Mouse (Mus musculus): ENCODE measurements around the gene Tomm34.
"Not testable (repeated sequence)": the region's sequence is repeated elsewhere in the genome, so short reads cannot be mapped to it uniquely, and the experiment has no call there.

Gene Tomm34

DNA sequence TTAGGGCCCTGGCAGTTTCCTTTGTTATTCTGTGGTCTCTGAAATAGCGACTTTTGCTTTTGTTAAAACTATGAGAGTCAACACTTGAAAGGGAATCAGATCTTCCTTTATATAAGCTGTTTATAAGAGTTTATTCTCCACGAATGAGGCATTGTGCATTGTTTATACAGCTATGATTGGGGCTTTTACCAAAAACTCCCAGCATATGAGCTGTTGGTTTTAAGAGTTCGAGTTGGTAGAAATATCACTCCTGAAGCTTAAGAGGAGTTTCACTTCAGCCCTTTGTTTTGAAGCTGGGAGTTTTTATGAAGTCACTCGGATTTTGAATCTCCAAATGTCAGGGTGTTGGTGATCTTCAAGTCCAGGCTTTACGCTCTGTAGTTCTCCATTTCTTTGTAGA, 6.9 kb upstream of the Tomm34 start:
- DNase-seq (ENCODE audit: low read depth in 1 of 2, low spot score in 2 of 2): no peak

DNA sequence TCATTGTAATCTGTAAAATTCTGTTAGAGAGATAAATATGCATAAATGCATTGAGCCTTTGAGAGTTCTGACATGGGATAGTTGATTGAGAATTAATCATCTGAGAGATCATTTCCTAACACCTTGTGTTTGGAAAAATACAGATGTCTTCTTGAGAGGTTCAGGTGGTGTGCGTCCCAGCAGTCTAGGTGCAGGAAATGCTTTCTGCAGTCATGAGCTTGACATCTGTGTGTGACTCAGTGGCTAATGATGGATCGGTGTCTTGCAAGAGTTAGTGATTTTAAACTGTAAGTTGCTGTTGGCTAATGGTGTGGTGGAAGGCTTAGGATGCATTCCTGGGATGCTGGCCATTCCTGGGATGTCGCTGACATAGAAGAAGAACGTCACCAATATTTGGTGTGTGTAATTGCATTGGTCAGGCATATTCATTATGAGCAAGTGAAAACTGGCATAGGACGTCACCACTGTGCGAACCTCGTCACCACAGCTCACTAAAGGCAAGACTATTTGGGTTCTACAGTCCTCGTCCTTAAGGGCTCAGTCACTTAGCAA, 6.0 kb upstream of the Tomm34 start:
- no peak for DNase-seq (ENCODE audit: low read depth in 1 of 2, low spot score in 2 of 2)

DNA sequence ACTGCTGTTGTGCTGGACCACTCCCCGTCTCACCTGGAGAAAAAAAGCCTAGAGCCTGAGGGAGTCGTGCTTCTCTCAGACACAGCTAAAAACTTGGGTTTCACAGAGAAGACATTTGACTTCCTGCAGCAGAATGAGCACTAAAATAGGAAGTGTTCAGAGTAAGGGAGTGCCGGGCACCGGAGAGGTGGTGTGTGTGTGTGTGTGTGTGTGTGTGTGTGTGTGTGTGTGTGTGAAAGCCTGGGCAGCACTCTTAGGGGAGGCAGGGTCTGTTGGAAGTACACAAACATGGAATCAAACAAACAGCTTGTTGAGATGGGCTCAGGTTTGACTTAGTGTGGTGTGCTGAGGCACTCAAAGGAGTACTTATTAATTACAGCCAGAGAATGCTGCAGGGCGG, 4.1 kb upstream of the Tomm34 start:
- peak; percentile 5 to 25 for DNase-seq (ENCODE audit: low read depth in 1 of 2, low spot score in 2 of 2)

DNA sequence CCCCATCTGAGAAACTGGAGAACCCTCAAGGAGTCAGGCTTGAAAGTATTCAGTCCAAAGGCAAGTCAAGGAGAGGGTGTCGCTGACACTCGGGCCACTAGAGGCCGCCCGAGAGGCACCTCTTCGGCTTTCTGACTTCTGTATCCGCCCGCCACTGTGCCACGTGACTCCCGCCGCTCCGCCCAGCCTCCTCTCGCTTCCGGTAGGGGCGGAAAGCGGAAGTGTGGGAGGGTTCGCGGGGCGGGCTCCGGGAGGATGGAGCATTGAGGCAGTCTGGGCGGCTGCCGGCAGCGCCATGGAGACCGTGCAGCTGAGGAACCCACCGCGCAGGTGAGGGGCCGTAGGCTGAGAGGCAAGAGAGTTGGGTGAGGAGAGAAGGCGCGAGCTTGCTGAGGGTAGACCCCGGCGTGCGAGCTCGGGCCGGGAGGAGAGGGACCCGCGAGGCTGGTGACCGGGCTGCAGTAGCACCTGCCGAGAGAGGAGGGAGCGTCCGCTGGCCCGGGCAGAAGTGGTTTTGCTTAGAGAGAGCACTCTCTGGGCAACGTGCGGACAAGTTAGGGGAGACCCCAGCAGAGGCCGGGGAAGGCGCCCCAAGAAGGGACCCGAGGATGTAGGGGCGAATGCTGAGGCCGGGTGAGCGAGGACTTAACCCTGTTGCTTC, 3.1 kb upstream of the Tomm34 start:
- peak; percentile 96 to 99 for DNase-seq (ENCODE audit: low read depth in 1 of 2, low spot score in 2 of 2)

DNA sequence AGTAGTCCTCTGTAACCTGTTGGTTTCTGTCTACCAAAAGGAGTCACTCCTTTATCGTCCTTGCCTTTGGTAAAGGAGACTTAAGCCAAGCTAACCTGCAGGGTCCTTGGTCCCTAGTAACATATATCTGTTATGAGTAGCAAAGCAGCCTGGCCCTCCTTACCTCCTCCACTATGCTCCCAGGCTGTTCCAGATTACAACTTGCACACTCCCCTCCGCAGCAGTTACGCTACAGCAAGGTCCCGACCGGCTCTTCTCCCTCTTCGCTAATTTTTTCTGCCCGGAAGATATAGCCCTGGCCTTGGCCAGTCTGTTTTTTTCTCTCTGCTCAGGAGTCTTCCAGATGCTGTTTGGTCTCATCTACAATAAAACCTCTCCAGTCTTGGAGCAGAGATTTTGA, 2.2 kb upstream of the Tomm34 start:
- no peak for DNase-seq (ENCODE audit: low read depth in 1 of 2, low spot score in 2 of 2)

DNA sequence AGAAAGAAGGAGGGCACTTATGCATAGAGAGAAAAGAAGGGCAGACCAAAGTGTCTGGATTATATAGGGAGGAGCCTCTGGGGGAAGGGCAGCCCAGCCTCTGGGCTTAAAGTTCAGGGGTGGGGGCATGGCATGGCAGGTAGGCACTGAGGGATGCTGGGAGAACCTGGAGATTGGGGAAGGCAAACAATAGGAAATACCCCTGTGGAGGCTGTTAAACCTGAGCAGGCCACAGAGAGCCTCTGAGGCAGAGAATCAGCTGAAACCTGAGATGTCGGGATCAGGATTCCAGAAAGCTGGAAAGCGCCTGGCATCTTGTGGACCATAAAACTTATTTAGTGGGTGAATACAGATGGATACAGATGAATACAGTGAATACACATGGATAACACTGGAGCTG, 1.1 kb upstream of the Tomm34 start:
- DNase-seq (ENCODE audit: low read depth in 1 of 2, low spot score in 2 of 2): no peak

DNA sequence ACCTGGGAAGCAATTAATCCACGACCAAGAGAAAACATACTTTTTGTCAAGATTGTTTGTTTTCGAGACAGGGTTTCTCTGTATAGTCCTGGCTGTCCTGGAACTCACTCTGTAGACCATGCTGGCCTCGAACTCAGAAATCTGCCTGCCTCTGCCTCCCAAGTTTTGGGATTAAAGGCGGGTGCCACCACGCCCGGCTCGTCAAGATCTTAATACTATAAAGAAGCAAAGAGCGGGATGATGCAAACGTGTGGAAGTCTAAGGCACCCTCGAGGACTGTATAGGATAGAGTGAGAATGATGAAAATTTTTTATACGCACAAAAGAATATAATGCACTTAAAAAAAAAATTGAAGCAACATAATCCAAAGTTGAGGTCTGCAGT, 460 bp upstream of the Tomm34 start:
- DNase-seq (ENCODE audit: low read depth in 1 of 2, low spot score in 2 of 2): not testable (repeated sequence)

DNA sequence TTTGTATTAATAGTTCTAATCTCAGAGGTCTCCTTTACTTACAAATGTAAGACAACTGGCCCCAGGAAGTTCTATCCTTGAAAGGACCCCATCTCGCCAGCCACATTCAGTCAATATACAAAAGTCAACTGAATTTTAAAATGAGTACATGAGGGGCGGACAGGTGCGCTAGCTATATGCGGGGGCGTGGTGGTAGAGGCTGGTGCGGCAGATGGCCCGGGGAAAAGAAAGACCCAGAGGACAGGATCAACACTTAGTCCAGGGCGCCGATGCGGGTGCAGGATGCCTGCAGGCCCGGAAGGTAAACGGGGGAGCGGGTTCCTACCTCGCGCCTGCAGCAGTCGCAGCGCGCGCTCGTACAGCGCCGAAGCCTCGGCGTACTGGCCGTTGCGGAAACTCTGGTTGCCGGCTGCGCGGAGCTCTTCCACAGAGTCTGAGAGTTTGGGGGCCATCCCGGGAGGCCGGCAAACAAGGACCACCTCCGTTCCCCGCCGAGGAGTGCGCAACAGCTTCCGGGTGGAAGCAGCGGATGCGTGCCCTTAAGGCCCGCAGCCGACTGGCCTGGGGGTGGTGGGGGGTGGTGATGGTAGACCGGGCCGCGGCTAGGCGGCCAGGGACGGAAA, 716 bp downstream of the Tomm34 start, which contains the start of gene Stk4:
Gene Stk4 (plus strand): TSS at position 181 of the 623 bp plus-strand sequence.
- DNase-seq (ENCODE audit: low read depth in 1 of 2, low spot score in 2 of 2): no peak

DNA sequence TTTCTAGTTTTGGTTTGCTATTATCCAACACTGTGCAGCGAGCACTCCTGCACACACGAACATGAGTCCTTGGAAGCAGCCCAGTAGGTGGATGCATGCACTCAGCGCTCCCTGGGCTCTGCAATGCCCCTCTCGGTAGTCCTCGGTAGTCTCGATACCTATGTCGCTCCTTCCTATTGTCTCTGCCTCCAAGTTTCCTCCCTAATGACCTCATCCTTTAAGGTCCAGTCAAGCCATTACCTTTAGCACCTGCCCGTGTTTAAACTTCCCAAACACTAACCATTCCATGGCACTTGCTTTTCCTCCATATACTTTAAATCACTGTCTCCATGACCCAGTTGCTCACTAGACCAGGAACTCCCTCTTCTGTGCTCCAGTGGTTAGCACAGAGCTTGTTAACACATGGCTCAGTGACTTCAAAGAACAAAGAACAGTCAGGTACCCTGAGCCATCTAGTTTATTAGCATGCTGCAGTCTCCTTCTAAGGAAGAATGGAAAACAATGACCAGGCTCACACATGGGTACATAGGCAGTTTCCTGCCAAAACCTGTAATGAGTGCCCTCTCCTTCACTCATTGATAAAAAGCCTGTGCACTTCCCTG, 11.2 kb downstream of the Tomm34 start:
- DNase-seq (ENCODE audit: low read depth in 1 of 2, low spot score in 2 of 2): no peak

DNA sequence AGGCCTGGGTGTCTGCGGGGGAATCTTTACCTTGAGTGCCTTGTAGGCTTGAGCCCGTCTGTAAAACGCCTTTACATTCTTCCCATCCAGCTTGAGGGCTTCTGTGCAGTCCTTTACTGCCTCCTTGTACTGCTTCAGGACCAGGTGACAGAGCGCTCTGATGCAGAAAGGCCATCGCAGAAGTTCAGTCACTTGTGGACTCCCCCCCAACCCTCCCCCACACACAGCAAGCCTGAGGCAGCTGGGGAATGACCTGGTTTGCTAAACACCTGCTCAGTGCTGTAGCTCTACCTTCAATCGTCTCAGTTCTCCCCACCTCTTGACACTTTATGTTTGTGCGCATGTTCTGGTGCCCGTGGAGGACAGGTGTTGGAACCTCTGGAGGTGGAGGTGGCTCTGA, 16.3 kb downstream of the Tomm34 start:
- DNase-seq (ENCODE audit: low read depth in 1 of 2, low spot score in 2 of 2): no peak

DNA sequence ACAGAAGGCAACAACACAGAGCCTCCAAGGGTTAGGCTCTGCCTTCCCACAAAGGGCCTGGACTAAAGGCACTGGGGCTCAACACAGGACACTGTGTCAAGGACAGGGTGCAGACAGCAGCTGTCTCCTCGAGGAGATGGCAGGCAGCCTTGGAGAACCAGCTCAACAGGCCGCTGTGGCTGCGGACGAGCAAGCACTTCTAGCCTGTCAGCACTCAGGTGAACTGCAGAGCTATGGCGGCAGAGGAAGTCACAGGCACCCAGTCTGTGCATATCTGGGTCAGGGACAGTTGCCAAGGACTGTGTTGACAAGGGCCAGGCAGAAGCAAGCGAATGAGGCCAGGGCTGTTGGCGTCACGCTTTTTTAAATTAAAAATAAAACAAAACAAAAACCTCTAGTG, 17.2 kb downstream of the Tomm34 start:
- no peak for DNase-seq (ENCODE audit: low read depth in 1 of 2, low spot score in 2 of 2)

DNA sequence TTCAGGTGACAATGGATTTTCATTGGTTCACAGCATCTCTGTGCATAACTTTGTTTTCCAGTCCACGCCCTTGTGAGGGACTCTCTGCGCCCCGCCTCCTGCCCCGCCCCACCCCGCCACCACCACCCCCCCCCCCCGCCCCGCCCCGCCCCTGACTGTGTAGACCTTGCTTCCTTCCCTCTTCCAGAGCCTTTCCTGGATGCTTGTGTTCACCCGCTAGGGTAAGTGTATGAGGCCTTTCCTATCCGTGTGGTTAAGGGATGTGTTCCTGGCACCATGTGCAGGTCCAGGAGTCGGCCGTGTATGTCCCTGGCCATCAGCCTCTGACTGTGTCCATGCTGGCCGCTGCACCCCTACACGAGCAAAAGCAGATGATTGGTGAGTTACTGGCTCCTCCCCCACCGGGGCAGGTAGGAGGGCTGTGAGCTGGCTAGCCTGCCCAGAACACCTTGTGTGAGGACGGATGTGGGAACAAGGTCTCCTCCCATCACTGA, 23.7 kb downstream of the Tomm34 start:
- peak in 1 of 2 experiments; percentile 8 for DNase-seq (ENCODE audit: low read depth in 1 of 2, low spot score in 2 of 2)

DNA sequence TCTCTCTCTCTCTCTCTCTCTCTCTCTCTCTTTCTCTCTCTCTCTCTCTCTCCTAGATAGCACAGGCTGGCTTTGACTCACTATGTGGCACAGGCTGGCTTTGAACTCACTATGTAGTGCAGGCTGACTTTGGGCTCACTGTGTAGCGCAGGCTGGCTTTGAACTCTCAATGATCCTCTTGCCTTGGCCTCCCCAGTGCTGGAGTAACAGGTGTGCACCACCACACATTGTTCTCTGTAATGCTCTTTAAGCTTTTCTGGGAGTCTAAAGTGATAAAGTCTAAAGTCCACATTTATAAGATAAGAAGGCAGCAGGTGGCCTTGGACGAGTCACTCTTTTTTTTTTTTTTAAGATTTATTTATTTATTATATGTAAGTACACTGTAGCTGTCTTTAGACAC, 29.4 kb downstream of the Tomm34 start:
- DNase-seq (ENCODE audit: low read depth in 1 of 2, low spot score in 2 of 2): no peak

DNA sequence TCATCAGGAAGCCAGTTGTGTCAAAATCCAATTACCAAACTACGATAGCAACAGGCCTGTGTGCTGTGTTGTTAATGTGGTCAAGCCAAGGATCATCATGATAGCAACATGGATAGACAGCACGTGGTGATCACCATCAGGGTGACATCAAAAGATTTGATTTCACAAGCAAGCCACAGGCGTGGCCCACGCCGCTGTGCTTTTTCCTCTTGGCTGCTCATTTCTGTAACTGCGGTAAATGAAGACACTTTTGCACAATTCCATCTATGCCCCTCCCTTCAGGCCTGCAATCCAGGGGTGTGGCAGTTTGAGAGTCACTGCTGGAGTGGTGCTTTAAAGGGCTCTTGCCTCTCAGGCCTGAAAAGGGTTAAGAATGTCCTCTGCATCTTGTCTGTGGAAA, 30.0 kb downstream of the Tomm34 start:
- peak; percentile 72 to 86 for DNase-seq (ENCODE audit: low read depth in 1 of 2, low spot score in 2 of 2)

DNA sequence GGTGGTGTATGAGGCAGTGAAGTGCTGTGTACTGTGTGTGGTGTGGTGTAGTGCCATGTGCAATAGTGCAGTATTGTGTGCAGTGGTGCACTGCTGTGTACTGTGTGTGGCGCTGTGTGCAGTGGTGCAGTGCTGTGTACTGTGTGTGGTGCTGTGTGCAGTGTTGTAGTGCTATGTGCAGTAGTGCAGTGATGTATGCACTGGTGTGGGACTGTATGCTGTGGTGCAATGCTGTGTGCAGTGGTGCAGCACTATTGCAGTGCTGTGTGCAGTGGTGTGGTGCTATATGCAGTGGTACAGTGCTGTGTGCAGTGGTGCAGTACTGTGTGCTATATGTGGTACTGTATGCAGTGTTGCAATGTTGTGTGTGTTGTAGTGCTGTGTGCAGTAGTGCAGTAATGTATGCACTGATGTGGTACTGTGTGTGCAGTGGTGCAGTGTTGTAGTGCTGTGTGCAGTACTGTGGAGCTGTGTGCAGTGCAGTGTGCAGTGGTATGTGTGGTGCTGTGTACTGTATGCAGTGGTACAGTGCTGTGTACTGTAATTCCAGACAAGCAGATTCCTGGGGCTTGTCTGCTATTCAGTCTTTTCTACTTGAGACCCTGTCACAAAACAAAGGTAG, 32.5 kb downstream of the Tomm34 start:
- DNase-seq (ENCODE audit: low read depth in 1 of 2, low spot score in 2 of 2): no peak

DNA sequence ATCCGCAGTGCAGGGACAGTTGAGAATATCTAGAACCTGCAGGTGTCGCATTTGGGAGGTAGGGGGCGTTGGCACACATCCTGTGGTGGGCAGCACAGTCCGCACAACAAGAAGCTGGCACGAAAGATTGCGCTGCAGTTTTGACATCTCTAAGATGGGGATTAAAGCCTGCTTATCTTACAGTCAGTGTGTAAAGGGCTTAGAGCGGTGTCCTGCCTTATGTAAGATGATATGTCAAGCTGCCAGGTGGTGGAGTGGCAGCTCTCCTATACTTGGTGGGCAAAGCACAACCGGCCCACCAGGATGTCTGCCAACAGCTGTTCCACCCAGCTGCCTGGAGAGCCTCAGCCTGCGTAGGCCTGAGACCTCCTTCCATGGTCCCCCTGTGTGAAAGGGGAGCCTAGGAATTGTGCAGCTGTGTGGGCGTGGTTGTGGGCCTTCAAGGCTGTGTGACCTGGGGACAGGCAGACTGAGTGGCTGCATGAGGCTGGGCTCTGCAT, 34.4 kb downstream of the Tomm34 start:
- DNase-seq (ENCODE audit: low read depth in 1 of 2, low spot score in 2 of 2): no peak

DNA sequence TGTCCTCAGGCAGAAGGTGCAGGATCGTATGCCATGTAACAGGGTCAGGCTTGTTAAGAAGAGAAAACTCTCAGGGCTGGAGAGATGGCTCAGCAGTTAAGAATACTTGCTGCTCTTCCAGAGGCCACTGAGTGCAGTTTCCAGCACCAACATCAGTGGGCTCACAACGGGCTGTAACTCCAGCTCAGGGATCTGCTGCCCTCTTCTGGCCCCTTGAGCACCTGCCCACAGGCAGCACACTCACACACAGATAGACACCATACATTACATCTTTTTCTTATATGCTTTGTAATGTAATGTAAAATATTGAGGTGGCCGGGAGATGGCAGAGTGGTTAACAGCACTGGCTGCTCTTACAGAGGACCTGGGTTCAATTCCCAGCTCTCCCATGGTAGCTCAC, 38.0 kb downstream of the Tomm34 start:
- no peak for DNase-seq (ENCODE audit: low read depth in 1 of 2, low spot score in 2 of 2)

DNA sequence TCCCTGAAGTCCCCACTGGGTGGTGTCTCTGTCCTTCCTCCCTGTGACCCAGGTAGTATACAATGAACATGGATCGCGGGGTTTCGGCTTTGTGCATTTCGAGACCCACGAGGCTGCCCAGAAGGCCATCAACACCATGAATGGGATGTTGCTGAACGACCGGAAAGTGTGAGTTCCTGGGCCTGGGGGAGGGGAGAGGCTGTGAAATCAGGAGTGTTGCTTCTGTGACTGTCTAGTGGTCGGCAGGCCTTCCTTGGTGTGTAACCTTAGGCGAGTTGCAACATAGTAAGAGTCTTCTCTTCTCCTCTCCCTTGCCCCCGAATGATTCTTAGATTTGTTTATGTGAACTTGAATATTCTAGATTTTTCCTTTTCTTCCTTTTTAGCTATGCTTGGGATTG, 39.8 kb downstream of the Tomm34 start:
- DNase-seq (ENCODE audit: low read depth in 1 of 2, low spot score in 2 of 2): no peak

DNA sequence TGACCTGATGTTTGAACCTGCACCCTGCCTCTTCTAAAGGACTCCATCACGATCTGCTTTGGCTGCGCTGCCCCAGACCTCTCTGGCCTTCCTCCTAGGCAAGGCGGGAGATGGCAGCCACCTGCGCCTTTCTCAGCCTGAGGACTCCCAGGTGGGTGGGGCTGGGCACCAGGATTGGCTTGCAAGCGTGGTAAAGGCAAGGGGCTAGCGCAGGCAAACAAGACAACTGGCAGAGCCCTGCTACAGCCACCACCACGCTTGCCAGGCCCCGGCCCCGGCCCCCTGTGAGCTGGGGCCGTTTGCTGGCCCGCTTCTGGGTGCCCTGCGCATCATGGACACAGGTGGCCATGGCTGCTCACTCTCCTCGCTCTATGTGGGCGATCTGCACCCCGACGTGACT, 45.8 kb downstream of the Tomm34 start, which contains the start of gene Pabpc1l:
Gene Pabpc1l (plus strand): TSS at position 301 of the 400 bp plus-strand sequence.
- no peak for DNase-seq (ENCODE audit: low read depth in 1 of 2, low spot score in 2 of 2)

DNA sequence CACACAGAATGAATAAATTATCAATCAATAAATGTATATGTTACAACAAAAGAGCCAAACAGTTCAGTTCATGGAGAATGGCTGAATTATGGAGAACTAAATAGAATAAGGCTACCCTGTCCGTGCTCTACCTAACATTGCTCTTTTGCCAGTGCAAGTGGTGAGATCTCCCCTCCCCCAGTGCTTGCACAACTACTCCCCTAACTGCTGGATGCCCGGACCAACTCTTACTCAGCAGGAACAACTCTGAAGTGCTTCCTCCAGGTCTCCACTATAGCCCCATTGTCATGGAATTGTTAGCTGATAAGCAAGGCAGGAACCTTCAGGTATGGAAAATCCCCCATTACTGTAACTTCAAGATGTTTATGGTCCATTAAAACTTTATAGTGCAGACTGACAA, 48.9 kb downstream of the Tomm34 start:
- no peak for DNase-seq (ENCODE audit: low read depth in 1 of 2, low spot score in 2 of 2)

DNA sequence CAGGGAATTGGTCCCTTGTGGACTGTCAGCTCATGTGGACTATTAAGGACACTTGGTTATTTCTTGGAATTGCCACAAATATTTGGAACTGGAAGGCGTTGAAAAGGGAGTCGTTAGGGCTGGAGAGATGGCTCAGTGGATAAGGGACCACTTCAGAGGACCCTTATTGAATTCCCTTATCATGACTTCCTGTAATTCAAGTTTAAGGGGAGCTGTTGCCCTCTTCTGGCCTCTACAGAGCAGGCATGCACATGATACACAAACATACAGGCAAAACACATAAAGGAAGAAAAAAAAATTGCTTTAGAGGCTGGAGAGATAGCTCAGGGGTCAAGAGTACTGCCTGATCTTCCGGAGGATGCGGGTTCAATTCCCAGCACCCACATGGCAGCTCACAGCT, 51.0 kb downstream of the Tomm34 start:
- DNase-seq (ENCODE audit: low read depth in 1 of 2, low spot score in 2 of 2): no peak

DNA sequence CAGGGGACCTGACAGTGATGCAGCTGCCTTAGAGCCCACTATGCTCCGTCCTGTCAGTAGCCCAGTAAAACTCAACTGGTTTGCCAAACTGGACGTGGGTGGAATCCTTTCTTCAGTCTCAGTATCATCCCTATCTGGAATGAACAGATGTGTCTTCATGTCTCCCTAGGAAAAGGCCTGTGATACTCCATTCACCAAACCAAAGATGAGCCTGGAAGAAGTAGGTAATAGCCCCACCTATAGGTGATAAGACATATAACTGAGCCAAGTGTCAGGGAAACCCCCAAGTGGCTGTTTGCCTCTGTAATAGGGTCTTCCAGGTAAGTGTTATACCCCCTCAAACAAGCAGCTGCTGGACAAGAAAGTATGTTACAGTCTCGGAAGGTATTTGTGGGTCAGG, 52.1 kb downstream of the Tomm34 start:
- no peak for DNase-seq (ENCODE audit: low read depth in 1 of 2, low spot score in 2 of 2)
